Mouse (Mus musculus): Measurements from ENCODE around the gene Slc43a3. TPM values are rescaled to one million over a fixed set of nuclear protein-coding genes. Genes with fewer than 3 reads are reported as not detected.

Slc43a3 gene
- polyA plus RNA-seq, 2 experiments, result 113 to 159 TPM

DNA sequence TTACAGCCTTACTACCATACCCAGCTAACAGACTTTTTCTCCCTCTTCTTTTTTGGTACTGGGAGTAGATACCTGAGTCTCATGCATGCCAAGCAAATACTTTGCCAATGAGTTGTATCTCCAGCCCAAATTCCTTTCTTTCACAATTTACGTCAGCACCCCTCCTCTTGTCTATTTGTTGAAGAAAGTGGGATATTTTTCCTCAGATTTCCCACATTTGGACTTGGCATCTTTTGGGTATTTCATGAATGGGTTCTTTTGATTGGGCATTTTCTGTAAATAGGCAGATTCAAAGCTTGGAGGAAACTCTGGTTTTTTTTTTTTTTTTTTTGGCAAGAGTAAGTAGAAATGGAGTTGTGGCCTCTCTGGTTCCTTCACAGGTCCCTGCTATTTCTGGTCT, 15.9 kb downstream of the Slc43a3 start:
- H3K4me2 ChIP-seq (ENCODE audit: low read depth), result no peak overlapping the region
- H3K9ac ChIP-seq (replicated peaks), result no peak overlapping the region
- ATAC-seq (ENCODE audit: insufficient read depth) (no peak), DNase-seq (ENCODE audit: low read depth in 3 of 3, low spot score in 3 of 3) (no peak)
- H3K4me3 ChIP-seq (ENCODE audit: insufficient read depth in 1 of 2, low read depth in 2 of 2, low read length in 2 of 2), result no peak overlapping the region
- TF ChIP-seq EP300 (IDR thresholded peaks at IDR 0.05; ENCODE audit: low read depth), result no peak
- TF ChIP-seq CTCF (IDR thresholded peaks at IDR 0.05; ENCODE audit: low read depth), result no peak
- H3K4me1 ChIP-seq (replicated peaks; ENCODE audit: control insufficient read depth in 2 of 2, insufficient read depth in 2 of 2, low read length in 1 of 2), result peaks cover 0 to 3% of the 10 kb centered on the region in 2 experiments; a peak in 3 of 4 replicates
- no peaks in the 10 kb centered on the region for H3K27me3 ChIP-seq (ENCODE audit: control insufficient read depth, insufficient read depth, low read length)
- peaks cover 97% of the 10 kb centered on the region for H3K36me3 ChIP-seq (replicated peaks; ENCODE audit: control insufficient read depth, insufficient read depth, low read depth)
- no peak overlapping the region for H3K27ac ChIP-seq
- H3K9me3 ChIP-seq (ENCODE audit: control insufficient read depth, low read length), result no peaks in the 10 kb centered on the region
- WGBS (ENCODE audit: insufficient replicate concordance), result 92% methylated on average over 1 of the region's 1 CpGs

DNA sequence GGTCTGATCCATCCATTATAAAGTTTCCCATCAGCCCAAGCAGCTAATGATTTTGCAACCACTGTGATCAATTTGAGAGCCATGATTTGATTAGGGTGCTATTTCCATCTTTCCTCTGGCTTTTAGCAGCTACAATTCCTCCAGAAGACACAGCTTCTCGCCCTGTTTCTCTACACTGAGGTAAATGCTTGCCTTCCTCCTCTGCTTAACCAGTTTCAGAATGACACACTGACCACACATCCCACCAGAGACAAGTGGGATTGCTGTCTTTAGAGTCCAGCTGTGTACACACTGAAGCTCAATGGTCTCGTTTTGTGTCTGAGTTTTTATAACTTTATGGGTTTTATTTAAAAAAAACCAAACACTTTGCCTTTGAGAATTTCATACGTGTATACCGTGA, 16.3 kb downstream of the Slc43a3 start:
- no peak overlapping the region for H3K4me3 ChIP-seq (ENCODE audit: insufficient read depth in 1 of 2, low read depth in 2 of 2, low read length in 2 of 2)
- ATAC-seq (ENCODE audit: insufficient read depth) (no peak), DNase-seq (ENCODE audit: low read depth in 3 of 3, low spot score in 3 of 3) (no peak)
- H3K4me1 ChIP-seq (replicated peaks; ENCODE audit: control insufficient read depth in 2 of 2, insufficient read depth in 2 of 2, low read length in 1 of 2), result no peaks in the 10 kb centered on the region; a peak in 1 of 4 replicates
- no peaks in the 10 kb centered on the region for H3K27me3 ChIP-seq (ENCODE audit: control insufficient read depth, insufficient read depth, low read length)
- H3K9ac ChIP-seq (replicated peaks), result no peak overlapping the region
- peaks cover 97% of the 10 kb centered on the region for H3K36me3 ChIP-seq (replicated peaks; ENCODE audit: control insufficient read depth, insufficient read depth, low read depth)
- H3K9me3 ChIP-seq (ENCODE audit: control insufficient read depth, low read length), result no peaks in the 10 kb centered on the region
- H3K27ac ChIP-seq, result no peak overlapping the region
- no peak overlapping the region for H3K4me2 ChIP-seq (ENCODE audit: low read depth)
- TF ChIP-seq CTCF (IDR thresholded peaks at IDR 0.05; ENCODE audit: low read depth) (no peak), EP300 (IDR thresholded peaks at IDR 0.05; ENCODE audit: low read depth) (no peak)
- WGBS (ENCODE audit: insufficient replicate concordance), result 91% methylated on average over 4 of the region's 4 CpGs

DNA sequence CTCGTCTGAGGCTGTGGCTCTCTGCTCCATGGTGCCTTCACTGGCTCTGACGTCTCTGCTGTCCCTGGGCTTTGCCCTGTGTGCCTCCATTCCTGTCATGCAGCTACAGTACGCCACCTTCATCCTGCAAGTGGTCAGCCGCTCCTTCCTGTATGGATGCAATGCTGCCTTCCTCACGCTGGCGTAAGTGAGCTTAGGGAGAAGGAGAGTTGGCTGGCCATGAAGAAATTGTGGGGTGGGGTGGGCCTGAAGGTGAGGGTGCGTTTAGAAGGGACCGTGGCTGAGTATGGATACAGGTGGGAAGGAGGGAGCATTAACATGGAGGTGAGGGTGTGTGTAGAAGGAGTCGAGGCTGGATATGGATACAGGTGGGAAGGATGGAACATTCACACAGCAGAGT, 19.1 kb downstream of the Slc43a3 start:
- H3K36me3 ChIP-seq (replicated peaks; ENCODE audit: control insufficient read depth, insufficient read depth, low read depth), result peaks cover 90% of the 10 kb centered on the region
- DNase-seq (ENCODE audit: low read depth in 3 of 3, low spot score in 3 of 3), result no peak

DNA sequence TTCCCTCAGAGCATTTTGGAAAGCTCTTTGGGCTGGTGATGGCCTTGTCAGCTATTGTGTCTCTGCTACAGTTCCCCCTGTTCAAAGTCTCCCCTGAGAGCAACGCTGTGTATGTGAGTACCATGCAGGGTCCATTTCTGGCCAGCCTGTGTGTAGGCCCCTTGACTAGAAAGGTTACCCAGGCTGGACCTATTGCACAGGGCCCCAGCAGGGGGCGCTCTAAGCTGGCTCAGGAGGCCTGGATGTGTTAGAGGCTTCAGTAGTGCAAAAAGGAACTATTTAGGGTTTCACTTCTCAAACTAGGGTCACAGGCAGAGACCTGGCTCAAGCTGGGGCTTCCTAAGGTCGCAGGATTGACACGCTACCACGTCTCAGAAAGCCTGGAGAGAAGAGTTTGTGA, 19.9 kb downstream of the Slc43a3 start:
- H3K27ac ChIP-seq, result no peak overlapping the region
- no peak overlapping the region for H3K4me3 ChIP-seq (ENCODE audit: insufficient read depth in 1 of 2, low read depth in 2 of 2, low read length in 2 of 2)
- no peak overlapping the region for H3K9ac ChIP-seq (replicated peaks)
- WGBS (ENCODE audit: insufficient replicate concordance), result 60% methylated on average over 5 of the region's 5 CpGs
- TF ChIP-seq CTCF (IDR thresholded peaks at IDR 0.05; ENCODE audit: low read depth) (peak; percentile 94), EP300 (IDR thresholded peaks at IDR 0.05; ENCODE audit: low read depth) (no peak)
- no peaks in the 10 kb centered on the region for H3K9me3 ChIP-seq (ENCODE audit: control insufficient read depth, low read length)
- ATAC-seq (ENCODE audit: insufficient read depth) (peak; percentile 45; the same call in 1 of the 2 replicates), DNase-seq (ENCODE audit: low read depth in 3 of 3, low spot score in 3 of 3) (peak in 2 of 3 experiments; percentile 41 to 45)
- no peaks in the 10 kb centered on the region for H3K27me3 ChIP-seq (ENCODE audit: control insufficient read depth, insufficient read depth, low read length)
- H3K4me2 ChIP-seq (ENCODE audit: low read depth), result no peak overlapping the region
- H3K36me3 ChIP-seq (replicated peaks; ENCODE audit: control insufficient read depth, insufficient read depth, low read depth), result peaks cover 82% of the 10 kb centered on the region
- no peaks in the 10 kb centered on the region; a peak in 1 of 4 replicates for H3K4me1 ChIP-seq (replicated peaks; ENCODE audit: control insufficient read depth in 2 of 2, insufficient read depth in 2 of 2, low read length in 1 of 2)

More for the DNA sequence above, 19.1 kb downstream of the Slc43a3 start:
- TF ChIP-seq CTCF (IDR thresholded peaks at IDR 0.05; ENCODE audit: low read depth), result no peak
- no peak for TF ChIP-seq EP300 (IDR thresholded peaks at IDR 0.05; ENCODE audit: low read depth)
- no peaks in the 10 kb centered on the region; a peak in 1 of 4 replicates for H3K4me1 ChIP-seq (replicated peaks; ENCODE audit: control insufficient read depth in 2 of 2, insufficient read depth in 2 of 2, low read length in 1 of 2)
- no peak overlapping the region for H3K27ac ChIP-seq
- H3K4me3 ChIP-seq (ENCODE audit: insufficient read depth in 1 of 2, low read depth in 2 of 2, low read length in 2 of 2), result no peak overlapping the region
- H3K9ac ChIP-seq (replicated peaks), result no peak overlapping the region
- ATAC-seq (ENCODE audit: insufficient read depth), result no peak
- 88% methylated on average over 9 of the region's 9 CpGs for WGBS (ENCODE audit: insufficient replicate concordance)
- H3K9me3 ChIP-seq (ENCODE audit: control insufficient read depth, low read length), result no peaks in the 10 kb centered on the region
- no peak overlapping the region for H3K4me2 ChIP-seq (ENCODE audit: low read depth)
- no peaks in the 10 kb centered on the region for H3K27me3 ChIP-seq (ENCODE audit: control insufficient read depth, insufficient read depth, low read length)

DNA sequence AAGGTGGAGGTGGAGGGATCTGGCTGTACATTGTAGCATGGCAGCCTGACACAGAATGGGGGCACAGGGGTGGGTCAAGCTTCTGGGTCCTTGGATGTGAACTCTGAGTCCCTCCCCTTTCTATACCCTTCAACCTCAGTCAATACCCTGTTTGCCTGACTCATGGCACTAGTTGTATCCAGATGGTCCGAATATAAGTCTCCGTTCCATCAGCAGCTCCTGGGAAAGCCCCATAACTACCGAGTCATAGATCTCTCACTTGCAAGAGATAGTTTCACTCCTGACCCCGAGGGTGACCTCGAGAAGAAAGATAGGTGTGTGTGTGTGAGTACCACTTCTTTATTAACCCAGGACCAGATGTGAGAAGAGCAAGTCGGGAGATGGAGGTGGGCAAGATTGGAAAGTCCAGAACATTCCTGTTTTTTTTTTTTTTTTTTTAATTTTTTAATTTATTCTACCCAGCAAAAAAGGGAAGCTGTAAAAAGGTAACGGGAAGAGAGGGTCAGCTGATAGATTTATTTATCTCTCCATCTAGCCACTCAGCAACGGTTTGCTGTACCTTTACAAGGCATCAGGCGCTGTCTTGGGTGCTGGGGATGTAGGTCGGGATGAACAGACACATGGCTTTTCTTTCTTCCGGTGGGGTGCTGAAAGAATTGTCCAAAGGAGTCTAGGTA, 22.3 kb downstream of the Slc43a3 start:
- H3K9me3 ChIP-seq (ENCODE audit: control insufficient read depth, low read length), result no peaks in the 10 kb centered on the region
- H3K27ac ChIP-seq, result no peak overlapping the region
- H3K27me3 ChIP-seq (ENCODE audit: control insufficient read depth, insufficient read depth, low read length), result no peaks in the 10 kb centered on the region
- no peak for DNase-seq (ENCODE audit: low read depth in 3 of 3, low spot score in 3 of 3)
- no peak for ATAC-seq (ENCODE audit: insufficient read depth)
- WGBS (ENCODE audit: insufficient replicate concordance), result 81% methylated on average over 11 of the region's 11 CpGs
- no peaks in the 10 kb centered on the region; a peak in 3 of 4 replicates for H3K4me1 ChIP-seq (replicated peaks; ENCODE audit: control insufficient read depth in 2 of 2, insufficient read depth in 2 of 2, low read length in 1 of 2)
- H3K4me3 ChIP-seq (ENCODE audit: insufficient read depth in 1 of 2, low read depth in 2 of 2, low read length in 2 of 2), result no peak overlapping the region
- no peak overlapping the region for H3K9ac ChIP-seq (replicated peaks)
- TF ChIP-seq CTCF (IDR thresholded peaks at IDR 0.05; ENCODE audit: low read depth), result no peak
- TF ChIP-seq EP300 (IDR thresholded peaks at IDR 0.05; ENCODE audit: low read depth), result no peak
- H3K36me3 ChIP-seq (replicated peaks; ENCODE audit: control insufficient read depth, insufficient read depth, low read depth), result peaks cover 58% of the 10 kb centered on the region
- no peak overlapping the region for H3K4me2 ChIP-seq (ENCODE audit: low read depth)

Data from liver, embryonic 14.5 days (tissue).